Mouse (Mus musculus): Measurements from ENCODE around the gene Dcxr.
"Not testable (repeated sequence)": the region's sequence is repeated elsewhere in the genome, so short reads cannot be mapped to it uniquely, and the experiment has no call there.

Dcxr gene

DNA sequence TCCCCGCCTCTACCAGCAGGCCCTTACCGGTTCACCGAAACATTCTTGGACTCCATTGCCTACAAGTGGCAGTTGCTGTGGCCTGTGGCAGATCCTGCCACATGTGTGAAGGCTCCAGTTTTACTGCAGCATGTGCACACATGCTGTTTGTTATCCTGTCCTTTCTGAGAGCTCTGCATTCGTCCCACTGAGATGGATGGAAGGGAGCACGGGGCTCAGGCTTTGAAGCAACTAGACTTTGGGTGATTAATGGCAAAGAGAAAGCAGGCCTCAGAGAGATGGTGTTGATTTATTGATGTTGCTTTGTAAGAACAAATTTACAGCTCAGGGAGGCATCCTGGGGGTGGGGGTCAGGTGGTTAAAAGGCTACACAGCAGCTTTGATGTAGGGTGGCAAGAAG lies 16.4 kb downstream of the Dcxr start:
- no peak for DNase-seq (ENCODE audit: low read depth, low spot score)

DNA sequence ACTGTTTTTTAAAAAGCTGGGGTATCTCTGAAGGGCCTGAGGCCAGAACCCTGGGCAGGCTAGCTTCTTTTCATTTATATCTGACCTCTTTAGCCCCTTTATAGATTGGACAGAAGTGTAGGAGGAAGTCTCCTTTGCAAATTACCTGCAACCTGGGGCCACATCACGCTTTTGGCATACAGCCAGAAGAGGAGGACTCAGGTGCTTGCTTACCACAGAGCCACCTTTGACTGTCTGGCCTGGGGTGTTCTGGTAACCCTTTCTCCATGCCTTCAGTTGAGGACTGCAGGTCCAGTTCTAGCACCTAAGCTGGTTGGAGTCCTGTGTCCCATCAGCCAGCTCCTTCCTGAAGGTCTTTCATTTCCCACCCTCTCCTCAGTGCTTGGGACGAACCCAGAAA lies 17.5 kb downstream of the Dcxr start:
- no peak for DNase-seq (ENCODE audit: low read depth, low spot score)

DNA sequence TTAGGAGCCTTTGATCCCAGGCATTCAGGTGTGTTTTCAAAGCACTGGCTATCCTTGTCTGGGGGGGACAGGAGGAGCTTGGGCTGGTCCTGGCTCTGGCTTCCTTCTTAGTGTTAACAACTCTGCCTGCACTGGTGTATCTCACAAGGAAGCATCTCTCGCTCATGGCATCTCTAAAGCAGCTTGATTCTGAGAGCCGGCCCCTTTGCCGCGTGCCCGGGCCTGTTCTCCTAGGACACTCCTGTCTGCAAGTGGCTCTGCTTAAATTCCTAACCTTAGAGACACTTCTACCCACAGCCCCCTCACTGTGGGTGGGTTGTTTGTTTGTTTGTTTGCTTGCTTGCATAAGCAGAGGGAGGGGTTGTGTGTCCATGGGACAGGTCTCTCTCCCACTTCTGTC lies 19.1 kb downstream of the Dcxr start:
- DNase-seq (ENCODE audit: low read depth, low spot score), result no peak

DNA sequence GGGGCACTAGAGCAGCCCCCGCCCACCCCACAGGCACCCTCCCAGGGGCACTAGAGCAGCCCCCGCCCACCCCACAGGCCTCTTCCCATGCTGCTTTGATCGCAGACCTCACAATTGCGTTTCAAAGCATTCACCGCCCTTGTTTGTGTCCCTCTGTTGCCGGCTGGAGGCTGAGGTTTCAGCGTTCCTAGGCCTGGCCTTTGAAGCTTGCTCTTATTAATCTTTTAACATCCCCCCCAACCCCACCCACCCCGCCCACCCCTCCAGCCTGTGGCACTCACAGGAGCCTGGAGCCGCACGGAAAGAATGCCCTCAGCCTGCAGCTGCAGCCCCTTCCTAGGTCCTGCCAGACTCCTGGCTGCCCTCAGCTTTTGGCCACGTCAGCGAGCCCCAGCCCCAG lies 19.9 kb downstream of the Dcxr start:
- DNase-seq (ENCODE audit: low read depth, low spot score), result no peak

DNA sequence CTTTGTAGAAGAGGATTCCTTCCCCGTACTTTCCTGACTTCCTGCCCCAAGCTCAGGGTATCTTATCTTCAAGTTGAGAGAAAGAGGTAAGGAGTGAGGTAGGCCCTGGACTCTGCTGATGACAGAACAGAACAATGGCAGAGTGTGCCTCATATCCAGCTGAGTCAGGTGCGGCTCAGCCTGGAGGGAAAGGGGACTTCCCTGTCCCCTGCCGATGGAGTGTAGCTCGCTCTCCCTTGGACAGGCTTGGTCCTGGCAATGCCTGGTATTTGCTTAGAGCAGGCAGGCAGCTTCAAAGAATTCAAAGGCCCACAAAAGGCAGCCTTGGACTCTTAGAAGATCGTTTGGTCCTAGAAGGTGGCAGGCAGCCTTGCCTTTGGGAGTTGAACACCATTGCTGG lies 21.0 kb downstream of the Dcxr start:
- DNase-seq (ENCODE audit: low read depth, low spot score), result no peak

DNA sequence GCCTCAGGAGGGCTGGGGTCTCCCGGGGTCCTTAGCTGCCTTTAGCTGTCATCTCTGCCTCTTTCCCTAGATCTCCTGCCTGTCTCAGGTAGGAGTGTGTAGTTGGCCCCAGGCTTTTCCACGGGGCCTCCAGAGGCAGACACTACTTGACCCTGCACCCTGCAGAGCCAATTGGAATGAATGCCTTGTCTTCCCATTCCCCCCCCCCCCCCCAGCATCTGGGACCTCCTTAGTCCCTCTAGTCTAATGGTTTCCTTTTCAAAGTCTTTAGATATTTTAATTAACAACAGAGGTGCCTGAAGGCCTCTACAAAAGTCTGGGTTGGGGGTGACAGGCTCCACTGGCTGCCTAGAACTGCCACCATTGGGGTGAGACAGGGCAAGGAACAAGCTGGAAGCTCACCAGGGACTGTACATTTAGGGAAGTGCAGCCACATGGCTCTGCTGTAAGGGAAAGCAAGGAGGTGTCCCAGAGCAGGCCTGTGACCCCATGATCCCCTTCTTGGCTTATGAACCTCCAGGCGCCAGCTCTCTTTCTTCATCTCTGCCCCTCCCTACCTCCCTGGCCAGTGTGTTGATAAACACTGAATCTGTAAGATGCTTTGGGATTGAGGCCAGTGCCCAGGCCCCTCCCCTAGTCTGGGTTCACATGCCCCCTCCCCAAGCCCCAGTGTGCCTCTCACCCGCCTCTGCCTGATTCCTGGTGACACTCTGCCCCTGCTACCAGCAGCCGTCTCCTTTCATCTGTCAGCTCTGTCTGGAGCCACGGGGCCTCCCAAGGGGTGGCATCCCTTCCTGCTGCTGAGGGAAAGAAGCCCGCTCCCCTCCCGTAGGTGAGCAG lies 22.4 kb downstream of the Dcxr start:
- no peak for DNase-seq (ENCODE audit: low read depth, low spot score)

DNA sequence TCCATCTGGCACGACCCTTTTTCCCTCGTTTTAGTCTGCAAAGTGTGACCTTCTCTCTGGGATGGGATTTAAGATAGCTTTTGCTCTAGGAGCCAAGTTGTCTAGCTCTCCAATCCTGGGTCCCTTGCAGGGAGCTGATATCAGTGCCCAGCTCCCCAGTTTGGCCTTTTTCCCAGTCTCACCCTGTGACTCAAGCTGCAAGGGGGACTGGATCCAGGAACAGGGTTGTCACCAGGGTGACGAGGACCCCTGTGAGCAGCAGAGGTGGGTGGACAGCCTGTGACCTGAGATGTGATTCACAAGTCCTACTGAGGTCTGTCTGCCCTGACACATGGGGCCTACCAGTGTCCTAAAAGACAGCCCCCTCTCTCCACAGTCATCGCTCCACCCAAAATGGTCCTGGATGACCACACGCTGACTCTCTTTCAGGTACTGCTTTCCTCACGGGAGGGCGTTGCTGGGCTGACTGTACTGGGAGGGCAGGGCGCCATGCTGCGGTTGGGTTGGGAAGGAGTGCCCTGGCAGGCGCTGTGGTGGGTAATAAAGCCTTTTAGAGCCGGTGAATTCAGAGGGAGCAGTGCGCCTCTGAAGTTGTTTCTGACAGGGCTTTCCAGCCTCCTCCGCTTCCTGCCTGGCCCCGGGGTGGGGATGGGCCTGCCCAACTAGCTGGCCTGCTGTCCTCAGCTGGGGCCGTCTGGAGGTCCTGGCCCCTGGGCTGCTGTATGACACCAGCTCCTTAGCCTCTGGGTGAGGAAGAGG lies 23.2 kb downstream of the Dcxr start:
- no peak for DNase-seq (ENCODE audit: low read depth, low spot score)

DNA sequence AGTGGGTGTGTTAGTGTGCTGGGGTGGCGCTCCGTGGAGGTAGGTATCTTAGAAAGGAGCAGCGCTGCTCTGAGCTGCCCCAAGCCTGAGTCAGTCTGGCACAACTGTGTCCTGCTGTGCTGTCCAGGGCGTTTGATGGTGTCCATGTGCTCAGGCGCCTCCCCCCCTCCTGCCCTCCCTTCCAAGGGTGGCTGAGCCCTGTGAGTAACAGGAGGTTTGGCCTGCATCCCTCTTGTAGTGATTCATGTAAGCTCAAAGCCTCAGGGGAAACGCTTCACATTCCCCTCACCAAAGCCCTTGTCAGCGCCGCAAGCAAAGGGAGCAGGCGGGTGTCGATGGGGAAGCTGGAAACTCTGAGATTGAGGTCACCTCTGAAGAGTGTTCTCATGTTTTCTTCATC lies 29.3 kb downstream of the Dcxr start:
- no peak for DNase-seq (ENCODE audit: low read depth, low spot score)

DNA sequence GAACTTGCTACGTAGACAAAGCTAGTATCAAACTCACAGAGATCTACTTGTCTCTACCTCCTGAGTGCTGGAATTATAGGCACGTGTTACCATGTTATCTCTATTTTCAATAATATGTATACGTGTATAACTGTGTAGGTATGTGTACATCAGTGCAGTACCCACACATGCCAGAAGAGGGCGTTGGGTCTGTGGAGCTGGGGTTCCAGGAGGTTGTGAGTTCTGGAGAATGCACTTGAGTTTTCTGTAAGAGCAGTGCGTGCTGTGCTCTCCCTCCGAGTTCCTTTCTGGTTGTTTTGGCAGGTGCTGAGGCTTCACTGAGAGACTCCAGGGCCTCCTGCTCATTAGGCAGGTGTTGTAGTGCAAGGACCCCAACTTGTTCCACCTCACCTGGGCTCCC lies 30.5 kb downstream of the Dcxr start:
- no peak for DNase-seq (ENCODE audit: low read depth, low spot score)

DNA sequence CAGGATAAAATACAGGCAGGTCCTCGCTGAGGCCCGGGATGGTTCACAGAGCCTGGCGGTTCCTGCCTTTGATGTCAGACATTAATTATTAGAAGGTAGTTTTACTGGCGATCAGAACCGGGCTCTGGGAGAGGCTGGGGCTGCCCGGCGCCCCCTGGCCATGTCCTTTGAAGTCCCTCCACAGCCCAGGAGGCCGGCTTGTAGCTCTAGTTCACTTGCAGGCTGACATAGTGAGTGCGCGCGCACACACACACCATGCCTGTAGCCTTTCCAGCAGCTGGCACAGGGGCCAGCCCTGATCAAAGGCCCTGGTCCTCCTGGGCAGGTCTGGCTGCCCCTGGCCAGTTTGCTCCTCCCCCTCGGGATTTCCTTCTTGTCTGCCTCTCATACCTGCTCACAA lies 31.4 kb downstream of the Dcxr start:
- DNase-seq (ENCODE audit: low read depth, low spot score), result no peak

DNA sequence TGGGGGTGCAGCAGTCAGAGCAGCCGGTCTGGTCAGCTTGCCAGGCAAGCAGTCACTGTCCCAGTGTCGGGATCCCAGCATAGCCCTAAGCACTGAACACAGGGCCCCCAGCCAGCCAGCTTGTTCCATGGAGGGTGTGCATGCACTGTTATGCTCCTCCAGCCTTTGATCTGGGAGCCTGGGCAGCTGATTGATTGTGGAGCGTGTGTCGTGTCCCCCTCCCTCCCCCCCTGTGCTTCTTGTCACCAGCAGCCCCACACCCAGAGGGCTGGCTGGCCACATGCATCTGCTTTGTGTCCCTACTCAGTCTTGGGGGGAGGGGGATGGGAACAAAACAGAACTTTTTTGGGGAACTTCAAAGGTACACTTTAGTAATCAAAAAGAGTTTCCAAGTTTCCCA lies 31.9 kb downstream of the Dcxr start:
- no peak for DNase-seq (ENCODE audit: low read depth, low spot score)

DNA sequence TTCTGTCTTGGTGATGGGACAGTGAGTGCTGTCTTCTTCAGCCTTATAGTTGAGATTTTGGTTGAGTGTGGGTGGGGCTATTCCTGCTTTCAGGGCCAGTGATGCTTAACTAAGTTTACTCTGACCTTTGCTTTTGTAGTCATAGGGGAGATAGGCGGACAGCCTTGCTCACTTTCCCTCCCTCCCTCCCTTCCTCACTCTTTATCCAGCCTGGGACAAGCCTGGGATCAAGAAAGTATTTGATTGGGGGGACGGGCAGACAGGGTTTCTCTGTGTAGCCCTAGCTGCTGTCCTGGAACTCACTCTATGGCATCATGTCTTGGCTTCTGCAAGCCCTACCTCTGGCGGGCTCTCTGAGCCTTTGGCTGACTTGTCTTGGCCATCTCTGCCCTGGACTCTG lies 33.6 kb downstream of the Dcxr start:
- no peak for DNase-seq (ENCODE audit: low read depth, low spot score)

DNA sequence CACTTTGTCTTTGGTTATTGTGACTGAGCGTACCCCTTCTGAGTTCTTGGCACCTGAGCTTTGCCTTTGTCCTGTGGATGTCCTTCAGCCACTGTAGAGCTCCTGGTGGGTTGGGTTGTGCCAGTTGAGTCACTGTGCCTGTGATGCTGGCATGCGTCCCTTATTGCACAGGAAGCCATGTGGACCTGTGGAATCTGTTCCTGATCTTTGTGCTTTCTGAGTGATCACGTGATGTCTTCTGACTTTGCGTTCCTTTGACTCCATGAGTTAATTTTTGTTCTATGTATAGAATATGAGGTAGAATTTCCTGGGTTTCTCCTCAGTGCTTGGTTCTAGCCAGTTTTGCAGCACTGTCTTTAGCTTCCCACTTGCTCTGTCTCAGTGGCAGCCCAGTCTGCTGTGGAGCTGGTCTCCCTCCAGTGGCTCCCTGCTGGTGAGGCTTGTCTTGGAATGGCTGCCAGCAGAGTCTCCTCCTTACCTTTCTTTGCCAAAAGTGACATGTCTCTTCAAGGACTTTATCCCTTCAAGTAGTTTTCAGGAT lies 34.5 kb downstream of the Dcxr start:
- no peak for DNase-seq (ENCODE audit: low read depth, low spot score)

DNA sequence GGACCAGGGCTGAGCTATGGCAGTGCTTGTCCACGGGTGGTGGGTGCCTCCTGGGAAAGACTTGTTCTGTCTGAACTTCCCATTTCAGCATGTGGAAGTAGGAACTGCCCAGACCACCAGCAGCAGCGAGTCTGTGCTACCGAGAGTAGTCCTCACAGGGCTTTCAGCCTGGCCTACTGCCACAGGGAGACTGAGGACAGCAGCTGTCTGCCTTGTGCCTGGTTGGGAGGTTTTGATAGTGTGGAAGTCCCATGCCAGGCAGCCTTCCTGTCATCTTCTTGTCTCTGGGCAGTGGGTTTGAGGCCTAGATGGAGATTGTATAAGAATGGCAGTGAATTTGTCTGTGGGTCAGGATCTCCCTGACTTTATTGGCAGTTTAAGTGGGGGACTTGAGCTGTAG lies 37.7 kb downstream of the Dcxr start:
- no peak for DNase-seq (ENCODE audit: low read depth, low spot score)

DNA sequence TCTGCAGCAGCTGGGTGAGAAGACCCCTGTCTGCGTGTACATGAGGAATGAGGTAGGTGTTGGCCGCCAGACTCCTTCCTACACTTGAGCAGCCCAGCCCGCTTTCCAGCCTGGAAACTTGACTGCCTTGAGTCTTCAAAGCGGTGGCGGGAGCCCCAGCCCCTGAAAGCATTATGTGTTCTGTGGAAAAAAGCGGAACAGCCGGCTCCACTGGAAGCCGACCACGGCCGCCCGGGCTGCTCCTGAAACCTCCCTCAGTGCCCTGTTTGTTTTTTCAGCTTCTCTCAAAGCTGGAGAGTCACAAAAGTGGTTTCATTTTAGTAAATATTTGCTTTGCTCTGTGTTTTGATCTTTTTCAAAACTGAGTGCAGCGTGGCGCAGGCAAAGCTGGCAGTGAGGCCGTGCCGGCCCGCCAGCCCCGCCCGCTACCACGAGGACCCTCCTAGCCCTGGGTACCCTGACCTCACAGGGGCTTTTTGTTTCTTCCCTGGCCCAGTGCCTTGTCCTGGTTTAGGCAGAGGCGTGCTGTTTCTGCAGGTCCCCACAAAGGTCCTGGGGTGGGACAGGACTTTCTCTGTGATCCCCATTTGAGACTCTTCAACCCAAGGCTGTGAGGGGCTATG lies 40.3 kb downstream of the Dcxr start:
- DNase-seq (ENCODE audit: low read depth, low spot score), result no peak

DNA sequence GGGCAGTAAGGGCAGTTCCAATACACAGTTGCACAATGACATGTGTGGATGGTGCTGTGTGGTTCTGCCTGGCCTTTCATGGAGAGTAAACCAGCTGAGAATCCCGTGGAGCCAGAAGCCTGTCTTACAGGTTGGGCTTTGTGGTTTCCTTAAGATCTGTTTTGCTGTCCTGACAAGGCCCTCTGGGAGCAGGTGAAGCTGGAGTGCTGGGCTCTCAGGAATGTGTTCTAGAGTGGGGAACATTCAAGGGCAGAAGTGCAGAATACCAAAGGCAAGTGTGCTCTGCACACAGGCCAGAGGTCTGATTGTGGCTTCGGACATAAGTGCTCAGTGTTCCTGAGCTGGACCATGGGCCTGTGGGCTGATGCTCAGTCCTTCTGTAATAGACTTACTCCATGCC lies 42.4 kb downstream of the Dcxr start:
- DNase-seq (ENCODE audit: low read depth, low spot score), result no peak

DNA sequence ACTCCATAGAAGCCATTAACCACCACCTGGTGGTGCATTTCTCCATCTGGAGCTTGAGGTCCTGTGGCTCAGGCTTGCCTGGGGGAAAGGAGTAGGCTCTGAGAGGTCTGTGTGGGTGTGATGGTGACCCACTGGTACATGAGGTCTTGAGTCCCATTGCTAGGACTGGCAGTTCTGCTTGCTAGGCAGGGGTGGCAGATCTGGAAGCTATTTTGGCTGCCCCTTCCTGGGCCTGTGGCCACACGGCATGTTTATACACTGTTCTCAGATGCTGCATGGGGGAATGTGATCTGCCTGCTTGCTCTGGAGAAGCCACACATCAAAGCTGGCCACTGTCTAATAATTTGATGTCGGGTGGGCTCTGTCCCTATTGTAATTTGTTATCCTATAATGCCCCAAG lies 43.0 kb downstream of the Dcxr start:
- DNase-seq (ENCODE audit: low read depth, low spot score), result no peak

DNA sequence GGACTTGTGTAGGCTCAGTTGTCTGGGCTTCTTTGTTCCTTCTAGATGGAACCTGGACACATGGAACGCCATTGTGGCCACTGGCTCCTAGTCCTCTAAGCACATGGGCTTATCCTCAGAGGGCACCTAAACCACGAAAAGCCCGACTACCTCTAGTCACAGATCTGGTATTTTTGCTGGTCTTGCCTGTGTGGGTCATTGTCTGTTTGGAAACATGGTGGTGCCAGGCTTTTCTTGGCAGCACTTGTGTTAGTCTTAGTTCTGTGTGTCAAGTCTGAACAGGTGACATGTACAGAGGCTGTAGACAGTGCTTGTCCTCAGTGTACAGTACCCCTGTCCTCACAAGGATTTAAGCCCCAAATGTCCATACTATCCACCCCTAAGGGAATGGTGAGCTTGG lies 43.5 kb downstream of the Dcxr start:
- DNase-seq (ENCODE audit: low read depth, low spot score), result no peak

DNA sequence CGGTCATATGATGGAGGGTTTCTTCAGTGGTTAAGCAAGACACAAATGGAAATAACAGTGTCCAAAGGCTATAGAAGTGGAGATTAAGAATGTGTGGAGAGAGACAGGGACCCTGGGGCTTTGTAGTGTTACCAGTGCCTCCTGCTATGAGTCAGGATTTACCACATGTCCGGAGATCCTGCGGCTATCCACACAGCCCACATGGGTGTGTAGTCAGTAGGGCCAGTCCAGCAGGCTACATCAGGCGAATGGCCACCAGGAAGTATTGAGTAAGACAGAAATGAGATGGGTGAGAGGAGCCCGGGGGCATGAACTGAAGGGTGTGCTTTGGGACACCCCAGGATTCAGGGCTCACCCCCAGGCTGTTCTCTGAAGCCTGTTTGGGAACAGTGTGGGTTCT lies 44.4 kb downstream of the Dcxr start:
- DNase-seq (ENCODE audit: low read depth, low spot score), result no peak

DNA sequence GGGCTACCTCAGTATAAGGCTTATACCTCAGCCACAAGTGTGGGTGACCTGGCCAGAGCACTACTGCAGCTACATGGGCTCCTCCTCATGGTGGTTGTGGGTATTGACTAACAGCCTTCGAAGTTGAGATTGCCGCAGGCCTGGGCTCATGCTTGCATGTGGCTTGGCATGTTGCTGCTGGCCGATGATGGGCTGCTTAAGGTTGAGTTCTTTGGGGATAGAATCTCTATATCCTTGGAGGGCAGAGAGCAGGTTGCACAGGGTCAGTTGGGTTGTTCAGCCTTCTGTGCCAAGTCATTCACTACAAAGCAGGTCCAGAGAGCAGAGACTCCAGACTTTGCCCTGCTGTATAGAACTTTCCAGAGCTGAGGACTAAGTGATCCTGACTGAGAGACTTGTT lies 47.2 kb downstream of the Dcxr start:
- peak; percentile 36 for DNase-seq (ENCODE audit: low read depth, low spot score)

DNA sequence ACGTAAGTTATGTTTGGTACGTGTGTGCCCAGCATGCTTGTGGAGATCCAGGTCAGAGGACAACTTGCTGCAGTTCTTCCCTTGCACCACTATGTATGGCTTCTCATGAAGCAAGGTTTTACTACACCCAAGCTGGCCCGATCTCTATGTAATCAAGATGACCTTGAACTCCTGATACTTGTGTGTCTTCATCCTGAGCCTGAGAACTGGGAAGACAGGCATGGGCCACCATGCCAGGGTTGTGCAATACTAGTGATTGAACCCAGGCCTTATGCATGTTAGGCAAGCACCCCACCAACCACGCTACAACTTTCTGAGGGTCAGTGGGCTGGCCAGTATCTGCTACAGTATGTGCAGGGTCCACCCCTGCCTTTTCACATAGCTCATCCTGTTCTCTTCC lies 50.1 kb downstream of the Dcxr start:
- no peak for DNase-seq (ENCODE audit: low read depth, low spot score)

DNA sequence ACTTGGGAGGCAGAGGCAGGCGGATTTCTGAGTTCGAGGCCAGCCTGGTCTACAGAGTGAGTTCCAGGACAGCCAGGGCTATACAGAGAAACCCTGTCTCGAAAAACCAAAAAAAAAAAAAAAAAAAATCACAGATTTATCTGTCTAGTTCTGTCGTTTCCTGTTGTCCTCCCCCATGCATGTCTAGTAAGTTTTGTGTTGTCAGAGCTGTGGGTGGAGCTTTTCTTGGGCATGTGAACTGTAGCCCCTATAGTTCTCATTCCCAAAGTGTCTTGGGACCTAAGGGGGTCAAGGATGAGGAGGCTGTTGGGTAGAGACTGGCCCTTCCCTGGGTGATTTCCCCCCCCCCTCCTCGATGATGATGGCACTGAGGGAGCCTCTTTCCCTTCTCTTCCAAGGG lies 51.2 kb downstream of the Dcxr start:
- DNase-seq (ENCODE audit: low read depth, low spot score), result not testable (repeated sequence)

All from CD4-positive helper T cell, adult 2 months (primary cell).